Mouse (Mus musculus): Measurements from ENCODE around the gene Pik3r6.
A peak's percentile ranks its signal among the peaks of the same experiment; 100 is the strongest.

The Pik3r6 gene

GRCm38 (mm10) chr11:68488256-68488824 lies 14.5 kb upstream of the Pik3r6 start:
- DNase-seq, result no peak

GRCm38 (mm10) chr11:68489236-68489635 lies 13.6 kb upstream of the Pik3r6 start:
- DNase-seq, result no peak

GRCm38 (mm10) chr11:68492592-68492991 lies 10.2 kb upstream of the Pik3r6 start:
- DNase-seq, result no peak

- no peak for DNase-seq
Observed at GRCm38 (mm10) chr11:68493760-68494159, 9.1 kb upstream of the Pik3r6 start.

- no peak for DNase-seq
Observed at GRCm38 (mm10) chr11:68497081-68497480, 5.7 kb upstream of the Pik3r6 start.

GRCm38 (mm10) chr11:68498517-68498916 lies 4.3 kb upstream of the Pik3r6 start:
- DNase-seq, result no peak

- no peak for DNase-seq
Observed at GRCm38 (mm10) chr11:68498999-68499699, 3.7 kb upstream of the Pik3r6 start.

GRCm38 (mm10) chr11:68500949-68501350 lies 1.9 kb upstream of the Pik3r6 start:
- no peak for DNase-seq

GRCm38 (mm10) chr11:68502408-68502807 lies 411 bp upstream of the Pik3r6 start:
- DNase-seq, result no peak

- no peak for DNase-seq
Observed at GRCm38 (mm10) chr11:68504913-68505312, 2.1 kb downstream of the Pik3r6 start.

GRCm38 (mm10) chr11:68507246-68507645 lies 4.4 kb downstream of the Pik3r6 start:
- DNase-seq, result no peak

GRCm38 (mm10) chr11:68508619-68509018 lies 5.8 kb downstream of the Pik3r6 start:
- no peak for DNase-seq

- DNase-seq, result no peak
Observed at GRCm38 (mm10) chr11:68509194-68509593, 6.4 kb downstream of the Pik3r6 start.

- no peak for DNase-seq
Observed at GRCm38 (mm10) chr11:68513969-68514368, 11.2 kb downstream of the Pik3r6 start.

GRCm38 (mm10) chr11:68519362-68519761 lies 16.5 kb downstream of the Pik3r6 start:
- no peak for DNase-seq

GRCm38 (mm10) chr11:68519815-68520214 lies 17.0 kb downstream of the Pik3r6 start:
- no peak for DNase-seq

- no peak for DNase-seq
Observed at GRCm38 (mm10) chr11:68520439-68520838, 17.6 kb downstream of the Pik3r6 start.

- DNase-seq, result no peak
Observed at GRCm38 (mm10) chr11:68521352-68521751, 18.5 kb downstream of the Pik3r6 start.

GRCm38 (mm10) chr11:68526441-68526840 lies 23.6 kb downstream of the Pik3r6 start:
- DNase-seq, result no peak

GRCm38 (mm10) chr11:68531066-68531806 lies 28.4 kb downstream of the Pik3r6 start:
- DNase-seq, result peak; percentile 84

GRCm38 (mm10) chr11:68531941-68532535 lies 29.2 kb downstream of the Pik3r6 start:
- DNase-seq, result peak; percentile 40

GRCm38 (mm10) chr11:68532773-68533172 lies 30.0 kb downstream of the Pik3r6 start:
- DNase-seq, result peak; percentile 39

- no peak for DNase-seq
Observed at GRCm38 (mm10) chr11:68533971-68534475, 31.2 kb downstream of the Pik3r6 start.

Data from lung, postnatal 10 days (tissue).